In the genomic region with DNA sequence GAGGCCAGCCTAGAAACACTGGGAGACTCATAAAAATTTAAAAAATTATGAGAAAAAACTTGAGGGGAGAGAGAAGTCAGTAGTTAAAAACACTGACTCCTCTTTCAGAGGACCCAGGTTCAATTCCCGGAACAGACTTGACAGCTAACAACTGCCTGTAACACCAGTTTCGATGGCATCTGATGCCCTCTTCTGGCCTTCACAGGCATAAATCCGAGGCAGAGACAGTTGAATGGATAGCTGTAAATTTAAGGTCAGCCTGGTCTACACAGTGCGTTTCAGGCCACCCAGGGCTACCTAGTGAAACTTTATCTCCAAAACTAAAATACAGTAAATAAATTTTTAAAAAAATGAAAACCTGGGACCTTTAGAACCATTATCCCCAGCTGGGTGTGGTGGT, we compare ENCODE assay signal across 1 mouse cellular context.
TF ChIP-seq lines count a peak whose summit lies in the region.

No protein-coding gene starts in this region.

TF ChIP-seq in CH12.LX, 34 proteins besides CTCF, POLR2A, EP300 and RAD21:
- no peak for TF ChIP-seq ELF1 (IDR thresholded peaks at IDR 0.05; ENCODE audit: low read depth, low read length)
- peak; percentile 16; the same call in 1 of the 2 replicates for TF ChIP-seq SMC3 (IDR thresholded peaks at IDR 0.05; ENCODE audit: low read depth, low read length)
